ENCODE assay signal across 24 mouse cellular contexts in the genomic region with DNA sequence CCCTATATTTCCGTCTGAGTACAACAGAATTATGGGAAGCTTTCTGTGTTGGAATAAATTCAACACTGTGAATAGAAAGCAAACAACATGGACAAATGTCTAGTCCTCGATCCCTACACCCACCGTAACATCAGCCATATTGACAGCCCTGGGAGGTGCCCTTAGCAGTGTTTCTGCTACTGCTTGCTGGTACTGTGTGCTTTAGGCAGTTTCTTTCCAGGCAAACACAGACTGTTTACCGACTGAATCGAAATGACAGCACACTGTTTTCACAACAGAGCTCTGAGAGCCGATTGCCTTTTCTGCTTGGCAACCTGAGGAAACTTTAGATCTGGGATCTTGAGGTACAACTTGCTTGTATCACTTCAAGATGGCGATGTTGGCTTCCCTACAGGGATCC. TPM values are rescaled to one million over a fixed set of nuclear protein-coding genes. Genes with fewer than 3 reads are reported as not detected.
DNase-seq lines count a peak whose midpoint lies in the region; ATAC-seq and TF ChIP-seq lines count a peak whose summit lies in the region.
"Had no signal": no experiment of that assay in that cellular context is flagged by ENCODE, and none has a peak within 500 bp of the region (broad histone marks: within the 10 kb centered on the region; RNA-seq: fewer than 3 reads in every experiment).

No protein-coding gene starts in this region.

- DNase-seq in hindbrain, postnatal 0 days (ENCODE audit: low spot score), result no peak
- DNase-seq in midbrain, embryonic 11.5 days (ENCODE audit: low spot score, missing footprints), result peak; percentile 56
- no peak for DNase-seq in midbrain, postnatal 0 days (ENCODE audit: low spot score)
- DNase-seq: adrenal gland, adult 8-10 months; adrenal gland, postnatal 14 days; adrenal gland, postnatal 36 days; B cell, adult 2 months; cerebellum, adult 11-12 months; cerebellum, adult 2 months; cerebellum, adult 9-10 months; cerebellum, postnatal 10 days; cerebellum, postnatal 25 days had no signal

- no peak overlapping the region for H3K4me3 ChIP-seq in hindbrain, embryonic 13.5 days
- H3K4me3 ChIP-seq in hindbrain, postnatal 0 days (ENCODE audit: low read length), result no peak overlapping the region
- no peak overlapping the region for H3K4me3 ChIP-seq in liver, embryonic 15.5 days (replicated peaks)
- H3K4me3 ChIP-seq in liver, embryonic 12.5 days, result no peak overlapping the region
- H3K4me3 ChIP-seq in midbrain, embryonic 11.5 days (ENCODE audit: low read depth, low read length), result no peak overlapping the region
- H3K4me3 ChIP-seq in midbrain, postnatal 0 days (ENCODE audit: low read depth, low read length), result no peak overlapping the region
- H3K4me3 ChIP-seq: embryonic facial prominence, embryonic 10.5 days; embryonic facial prominence, embryonic 12.5 days; forebrain, embryonic 13.5 days had no signal

- WGBS in hindbrain, embryonic 13.5 days, result 81% methylated on average over 7 of the region's 7 CpGs
- WGBS in hindbrain, postnatal 0 days, result 81% methylated on average over 7 of the region's 7 CpGs
- 54% methylated on average over 7 of the region's 7 CpGs for WGBS in liver, embryonic 15.5 days (ENCODE audit: insufficient replicate concordance)
- 64% methylated on average over 7 of the region's 7 CpGs for WGBS in liver, embryonic 12.5 days (ENCODE audit: insufficient replicate concordance)
- WGBS in midbrain, embryonic 11.5 days, result 80% methylated on average over 7 of the region's 7 CpGs
- WGBS in midbrain, postnatal 0 days, result 88% methylated on average over 7 of the region's 7 CpGs

- H3K9me3 ChIP-seq in hindbrain, embryonic 13.5 days, result no peaks in the 10 kb centered on the region
- no peaks in the 10 kb centered on the region for H3K9me3 ChIP-seq in hindbrain, postnatal 0 days (ENCODE audit: low read length)
- no peaks in the 10 kb centered on the region for H3K9me3 ChIP-seq in liver, embryonic 15.5 days (replicated peaks)
- H3K9me3 ChIP-seq in liver, embryonic 12.5 days (replicated peaks), result no peaks in the 10 kb centered on the region
- H3K9me3 ChIP-seq in midbrain, embryonic 11.5 days (ENCODE audit: control insufficient read depth, low read length), result no peaks in the 10 kb centered on the region
- H3K9me3 ChIP-seq in midbrain, postnatal 0 days (ENCODE audit: low read length), result no peaks in the 10 kb centered on the region
- H3K9me3 ChIP-seq: embryonic facial prominence, embryonic 10.5 days; embryonic facial prominence, embryonic 12.5 days; forebrain, embryonic 13.5 days had no signal

- H3K36me3 ChIP-seq in hindbrain, embryonic 13.5 days, result no peaks in the 10 kb centered on the region
- no peaks in the 10 kb centered on the region for H3K36me3 ChIP-seq in hindbrain, postnatal 0 days (ENCODE audit: insufficient read depth, low read length)
- no peaks in the 10 kb centered on the region for H3K36me3 ChIP-seq in liver, embryonic 15.5 days (replicated peaks)
- H3K36me3 ChIP-seq in liver, embryonic 12.5 days, result no peaks in the 10 kb centered on the region
- H3K36me3 ChIP-seq in midbrain, embryonic 11.5 days (ENCODE audit: control insufficient read depth, insufficient read depth, low read length), result no peaks in the 10 kb centered on the region
- H3K36me3 ChIP-seq in midbrain, postnatal 0 days (ENCODE audit: insufficient read depth, low read length), result no peaks in the 10 kb centered on the region
- H3K36me3 ChIP-seq: embryonic facial prominence, embryonic 10.5 days; embryonic facial prominence, embryonic 12.5 days; G1E had no signal

- peaks cover 28% of the 10 kb centered on the region for H3K4me1 ChIP-seq in hindbrain, embryonic 13.5 days (replicated peaks)
- H3K4me1 ChIP-seq in hindbrain, postnatal 0 days (ENCODE audit: insufficient read depth, low read length), result no peaks in the 10 kb centered on the region
- H3K4me1 ChIP-seq in liver, embryonic 15.5 days (replicated peaks), result 0 out of 2 replicates have a peak, but pooled peaks cover 4% of the 10 kb centered on the region
- no peaks in the 10 kb centered on the region for H3K4me1 ChIP-seq in liver, embryonic 12.5 days
- H3K4me1 ChIP-seq in midbrain, embryonic 11.5 days (ENCODE audit: control insufficient read depth, insufficient read depth, low read length), result no peaks in the 10 kb centered on the region
- H3K4me1 ChIP-seq in midbrain, postnatal 0 days (ENCODE audit: insufficient read depth, low read length), result no peaks in the 10 kb centered on the region
- H3K4me1 ChIP-seq: embryonic facial prominence, embryonic 12.5 days had no signal

- no peak for ATAC-seq in hindbrain, embryonic 13.5 days (ENCODE audit: low FRiP score)
- no peak for ATAC-seq in hindbrain, postnatal 0 days
- ATAC-seq in liver, embryonic 15.5 days (ENCODE audit: insufficient read depth), result peak; percentile 44; the same call in 1 of the 2 replicates
- ATAC-seq in liver, embryonic 12.5 days, result no peak
- no peak for ATAC-seq in midbrain, embryonic 11.5 days (ENCODE audit: low FRiP score)
- no peak for ATAC-seq in midbrain, postnatal 0 days (ENCODE audit: low FRiP score)
- no peak for ATAC-seq in granulocyte monocyte progenitor cell, adult 5-6 weeks (replicated peaks; ENCODE audit: poor library complexity, severe bottlenecking)
- ATAC-seq: activated CD4-positive, CD25-positive, alpha-beta regulatory T cell, adult 4 months; CD4-positive, CD25-positive, alpha-beta regulatory T cell, adult 4 months; forebrain, embryonic 13.5 days; Patski had no signal

- H3K27me3 ChIP-seq in hindbrain, embryonic 13.5 days, result no peaks in the 10 kb centered on the region
- H3K27me3 ChIP-seq in hindbrain, postnatal 0 days (ENCODE audit: insufficient read depth, low read length), result no peaks in the 10 kb centered on the region
- H3K27me3 ChIP-seq in liver, embryonic 15.5 days, result no peaks in the 10 kb centered on the region
- H3K27me3 ChIP-seq in liver, embryonic 12.5 days (replicated peaks), result no peaks in the 10 kb centered on the region
- H3K27me3 ChIP-seq in midbrain, embryonic 11.5 days (ENCODE audit: control insufficient read depth, insufficient read depth, low read length), result no peaks in the 10 kb centered on the region
- no peaks in the 10 kb centered on the region for H3K27me3 ChIP-seq in midbrain, postnatal 0 days (ENCODE audit: insufficient read depth, low read length)
- H3K27me3 ChIP-seq: CH12.LX; embryonic facial prominence, embryonic 12.5 days; forebrain, embryonic 13.5 days had no signal

- TF ChIP-seq CTCF in hindbrain, postnatal 0 days (IDR thresholded peaks at IDR 0.05; ENCODE audit: low read depth), result no peak
- no peak for TF ChIP-seq CTCF in midbrain, postnatal 0 days (IDR thresholded peaks at IDR 0.05)

- no peak overlapping the region for H3K4me2 ChIP-seq in hindbrain, embryonic 13.5 days
- H3K4me2 ChIP-seq in hindbrain, postnatal 0 days (ENCODE audit: low read depth, low read length), result no peak overlapping the region
- no peak overlapping the region for H3K4me2 ChIP-seq in liver, embryonic 15.5 days
- no peak overlapping the region for H3K4me2 ChIP-seq in liver, embryonic 12.5 days
- no peak overlapping the region for H3K4me2 ChIP-seq in midbrain, embryonic 11.5 days
- H3K4me2 ChIP-seq in midbrain, postnatal 0 days (ENCODE audit: low read depth, low read length, poor library complexity, severe bottlenecking), result no peak overlapping the region
- H3K4me2 ChIP-seq: embryonic facial prominence, embryonic 12.5 days; forebrain, embryonic 13.5 days had no signal

- H3K27ac ChIP-seq in hindbrain, embryonic 13.5 days, result peak overlapping the region; percentile 46; the same call in 1 of the 2 replicates
- H3K27ac ChIP-seq in hindbrain, postnatal 0 days, result no peak overlapping the region
- no peak overlapping the region for H3K27ac ChIP-seq in liver, embryonic 15.5 days (replicated peaks)
- no peak overlapping the region for H3K27ac ChIP-seq in liver, embryonic 12.5 days
- no peak overlapping the region for H3K27ac ChIP-seq in midbrain, embryonic 11.5 days (ENCODE audit: low read depth, low read length)
- H3K27ac ChIP-seq in midbrain, postnatal 0 days (ENCODE audit: low read depth, low read length), result no peak overlapping the region
- H3K27ac ChIP-seq: embryonic facial prominence, embryonic 10.5 days; embryonic facial prominence, embryonic 12.5 days; forebrain, embryonic 13.5 days had no signal

- no peak overlapping the region for H3K9ac ChIP-seq in hindbrain, embryonic 13.5 days
- no peak overlapping the region for H3K9ac ChIP-seq in hindbrain, postnatal 0 days (replicated peaks; ENCODE audit: low read length)
- no peak overlapping the region for H3K9ac ChIP-seq in liver, embryonic 15.5 days
- no peak overlapping the region for H3K9ac ChIP-seq in liver, embryonic 12.5 days
- H3K9ac ChIP-seq in midbrain, embryonic 11.5 days (ENCODE audit: low read length), result no peak overlapping the region
- no peak overlapping the region for H3K9ac ChIP-seq in midbrain, postnatal 0 days (replicated peaks; ENCODE audit: low read length, poor library complexity, severe bottlenecking)
- H3K9ac ChIP-seq: embryonic facial prominence, embryonic 12.5 days; forebrain, embryonic 13.5 days had no signal

RNA-seq across cellular contexts. Expression of a gene that starts 12.8 kb away (rescaled TPM):
- polyA plus RNA-seq in hindbrain, embryonic 13.5 days (2015; fragmentation: Nextera tagmentation; extraction: Ambion mirVana), result 51.3 and 57.4 TPM in 2 replicates
- 52.6 and 65.1 TPM in 2 replicates for total RNA-seq in hindbrain, postnatal 0 days (2014; rRNA removed)
- 31.1 and 32.1 TPM in 2 replicates for polyA plus RNA-seq in hindbrain, postnatal 0 days (2015; fragmentation: Nextera tagmentation; extraction: Ambion mirVana)
- 0.02 and 0.05 TPM in 2 replicates for polyA plus RNA-seq in liver, embryonic 15.5 days (2015; fragmentation: Nextera tagmentation; extraction: Ambion mirVana)
- polyA plus RNA-seq in liver, embryonic 12.5 days (2016; fragmentation: Nextera tagmentation; extraction: Ambion mirVana), result 0.02 TPM in 2 replicates
- polyA plus RNA-seq in midbrain, embryonic 11.5 days (2014; fragmentation: Nextera tagmentation; extraction: Ambion mirVana), result 24.8 and 30.0 TPM in 2 replicates
- total RNA-seq in midbrain, postnatal 0 days (2014; rRNA removed), result 97.5 and 128 TPM in 2 replicates
- polyA plus RNA-seq in midbrain, postnatal 0 days (2015; fragmentation: Nextera tagmentation; extraction: Ambion mirVana), result 47.4 and 51.7 TPM in 2 replicates
- not detected in 2 replicates for total RNA-seq in granulocyte monocyte progenitor cell, adult 5-6 weeks (2014; fragmentation: Nextera tagmentation)
- not detected in 2 replicates for total RNA-seq in granulocyte monocyte progenitor cell, adult 5-6 weeks (2017)
- polyA plus RNA-seq: G1E had no signal

Comparison
In these comparisons a context has a peak if more than half of its experiments do, and no peak if none do; other contexts are left out.
1. RNA of a gene that starts 12.8 kb away (polyA plus RNA-seq): 47.4 to 51.7 TPM in midbrain, postnatal 0 days, 51.3 to 57.4 TPM in hindbrain, embryonic 13.5 days, 31.1 to 32.1 TPM in hindbrain, postnatal 0 days and 24.8 to 30.0 TPM in midbrain, embryonic 11.5 days; 0.02 TPM in liver, embryonic 12.5 days and 0.02 to 0.05 TPM in liver, embryonic 15.5 days; every median in the first group is over 10 times any median in the second.